Mouse (Mus musculus): ENCODE data around the gene Lhfpl2. TPM values are rescaled to one million over a fixed set of nuclear protein-coding genes. Genes with fewer than 3 reads are reported as not detected.

Gene Lhfpl2
- polyA plus RNA-seq, 1 experiment from 2014 or later, result 19.7 TPM

GRCm38 (mm10) chr13:94158864-94159477 is 101.4 kb downstream of the Lhfpl2 start:
- H3K9me3 ChIP-seq, result no peaks in the 10 kb centered on the region

GRCm38 (mm10) chr13:94159478-94160220 is 102.1 kb downstream of the Lhfpl2 start:
- H3K27ac ChIP-seq, result no peak overlapping the region
- 78% methylated on average over 7 of the region's 7 CpGs for WGBS

More at GRCm38 (mm10) chr13:94158864-94159477, 101.4 kb downstream of the Lhfpl2 start:
- Histone ChIP-seq H3K27me3 (ENCODE audit: insufficient read depth, poor library complexity, severe bottlenecking) (no peaks in the 10 kb centered on the region), H3K36me3 (no peaks in the 10 kb centered on the region), H3K4me1 (replicated peaks) (peaks cover 24% of the 10 kb centered on the region), H3K27ac (no peak overlapping the region; the same call in 1 of the 2 replicates), H3K4me3 (no peak overlapping the region)
- WGBS, result 48% methylated on average over 6 of the region's 6 CpGs
- DNase-seq (ENCODE audit: low spot score), result peak; percentile 36

GRCm38 (mm10) chr13:94164501-94164900 is 106.9 kb downstream of the Lhfpl2 start:
- Histone ChIP-seq H3K36me3 (no peaks in the 10 kb centered on the region), H3K4me1 (replicated peaks) (peaks cover 12% of the 10 kb centered on the region), H3K27me3 (ENCODE audit: insufficient read depth, poor library complexity, severe bottlenecking) (peaks cover 3% of the 10 kb centered on the region; the same call in 1 of the 2 replicates), H3K9me3 (no peaks in the 10 kb centered on the region), H3K4me3 (no peak overlapping the region), H3K27ac (no peak overlapping the region)
- no peak for DNase-seq (ENCODE audit: low spot score)
- 83% methylated on average over 6 of the region's 6 CpGs for WGBS

More at GRCm38 (mm10) chr13:94159478-94160220, 102.1 kb downstream of the Lhfpl2 start:
- H3K4me3 ChIP-seq, result no peak overlapping the region
- H3K9me3 ChIP-seq, result no peaks in the 10 kb centered on the region
- no peaks in the 10 kb centered on the region for H3K27me3 ChIP-seq (ENCODE audit: insufficient read depth, poor library complexity, severe bottlenecking)
- H3K36me3 ChIP-seq, result no peaks in the 10 kb centered on the region
- H3K4me1 ChIP-seq (replicated peaks), result peaks cover 24% of the 10 kb centered on the region
- no peak for DNase-seq (ENCODE audit: low spot score)

- Histone ChIP-seq H3K27me3 (ENCODE audit: insufficient read depth, poor library complexity, severe bottlenecking) (peaks cover 26% of the 10 kb centered on the region), H3K9me3 (no peaks in the 10 kb centered on the region), H3K36me3 (no peaks in the 10 kb centered on the region), H3K4me1 (replicated peaks) (peaks cover 36% of the 10 kb centered on the region), H3K4me3 (no peak overlapping the region), H3K27ac (no peak overlapping the region)
- DNase-seq (ENCODE audit: low spot score), result no peak
- WGBS, result 79% methylated on average over 5 of the region's 5 CpGs
Measured at GRCm38 (mm10) chr13:94168319-94168718, 110.7 kb downstream of the Lhfpl2 start.

- Histone ChIP-seq H3K36me3 (no peaks in the 10 kb centered on the region), H3K9me3 (no peaks in the 10 kb centered on the region), H3K4me3 (no peak overlapping the region), H3K27ac (no peak overlapping the region), H3K27me3 (ENCODE audit: insufficient read depth, poor library complexity, severe bottlenecking) (peaks cover 37% of the 10 kb centered on the region), H3K4me1 (replicated peaks) (peaks cover 47% of the 10 kb centered on the region)
- 69% methylated on average over 6 of the region's 6 CpGs for WGBS
- no peak for DNase-seq (ENCODE audit: low spot score)
Measured at GRCm38 (mm10) chr13:94169325-94169916, 111.8 kb downstream of the Lhfpl2 start.

- Histone ChIP-seq H3K36me3 (no peaks in the 10 kb centered on the region), H3K4me1 (replicated peaks) (peaks cover 59% of the 10 kb centered on the region), H3K9me3 (no peaks in the 10 kb centered on the region), H3K4me3 (no peak overlapping the region), H3K27ac (no peak overlapping the region), H3K27me3 (ENCODE audit: insufficient read depth, poor library complexity, severe bottlenecking) (peaks cover 58% of the 10 kb centered on the region)
- DNase-seq (ENCODE audit: low spot score), result no peak
- WGBS, result 28% methylated on average over 5 of the region's 5 CpGs
Measured at GRCm38 (mm10) chr13:94171612-94172011, 114.0 kb downstream of the Lhfpl2 start.

GRCm38 (mm10) chr13:94172533-94173310 is 115.1 kb downstream of the Lhfpl2 start:
- peak; percentile 18 for DNase-seq (ENCODE audit: low spot score)

GRCm38 (mm10) chr13:94173633-94174576 is 116.3 kb downstream of the Lhfpl2 start:
- Histone ChIP-seq H3K36me3 (no peaks in the 10 kb centered on the region), H3K27ac (peak overlapping the region; percentile 82), H3K4me1 (replicated peaks) (peaks cover 69% of the 10 kb centered on the region), H3K9me3 (no peaks in the 10 kb centered on the region), H3K27me3 (ENCODE audit: insufficient read depth, poor library complexity, severe bottlenecking) (peaks cover 63% of the 10 kb centered on the region), H3K4me3 (peak overlapping the region; percentile 63)
- WGBS, result 2% methylated on average over 54 of the region's 55 CpGs
- DNase-seq (ENCODE audit: low spot score), result peak; percentile 63

More at GRCm38 (mm10) chr13:94172533-94173310, 115.1 kb downstream of the Lhfpl2 start:
- Histone ChIP-seq H3K36me3 (no peaks in the 10 kb centered on the region), H3K4me3 (no peak overlapping the region), H3K27ac (no peak overlapping the region), H3K27me3 (ENCODE audit: insufficient read depth, poor library complexity, severe bottlenecking) (peaks cover 63% of the 10 kb centered on the region), H3K9me3 (no peaks in the 10 kb centered on the region), H3K4me1 (replicated peaks) (peaks cover 61% of the 10 kb centered on the region)
- 74% methylated on average over 15 of the region's 15 CpGs for WGBS

- Histone ChIP-seq H3K27ac (peak overlapping the region; percentile 82), H3K4me1 (replicated peaks) (peaks cover 69% of the 10 kb centered on the region), H3K36me3 (no peaks in the 10 kb centered on the region), H3K4me3 (peak overlapping the region; percentile 63), H3K9me3 (no peaks in the 10 kb centered on the region), H3K27me3 (ENCODE audit: insufficient read depth, poor library complexity, severe bottlenecking) (peaks cover 57% of the 10 kb centered on the region)
- 19% methylated on average over 16 of the region's 16 CpGs for WGBS
- no peak for DNase-seq (ENCODE audit: low spot score)
Measured at GRCm38 (mm10) chr13:94174577-94175279, 117.1 kb downstream of the Lhfpl2 start.

GRCm38 (mm10) chr13:94175379-94176050 is 117.9 kb downstream of the Lhfpl2 start:
- WGBS, result 56% methylated on average over 6 of the region's 6 CpGs
- peak overlapping the region; percentile 50; the same call in 1 of the 2 replicates for H3K27ac ChIP-seq
- H3K27me3 ChIP-seq (ENCODE audit: insufficient read depth, poor library complexity, severe bottlenecking), result peaks cover 57% of the 10 kb centered on the region
- peak overlapping the region; percentile 63; the same call in 1 of the 2 replicates for H3K4me3 ChIP-seq
- no peaks in the 10 kb centered on the region for H3K36me3 ChIP-seq
- H3K9me3 ChIP-seq, result no peaks in the 10 kb centered on the region
- H3K4me1 ChIP-seq (replicated peaks), result peaks cover 69% of the 10 kb centered on the region
- no peak for DNase-seq (ENCODE audit: low spot score)

- Histone ChIP-seq H3K4me1 (replicated peaks) (peaks cover 55% of the 10 kb centered on the region), H3K4me3 (no peak overlapping the region), H3K27me3 (ENCODE audit: insufficient read depth, poor library complexity, severe bottlenecking) (peaks cover 48% of the 10 kb centered on the region), H3K36me3 (no peaks in the 10 kb centered on the region), H3K27ac (no peak overlapping the region), H3K9me3 (no peaks in the 10 kb centered on the region)
- 51% methylated on average over 7 of the region's 7 CpGs for WGBS
- DNase-seq (ENCODE audit: low spot score), result peak; percentile 27
Measured at GRCm38 (mm10) chr13:94177148-94177547, 119.6 kb downstream of the Lhfpl2 start.
